8 mouse cellular contexts compared by ENCODE assay signal in the genomic region with DNA sequence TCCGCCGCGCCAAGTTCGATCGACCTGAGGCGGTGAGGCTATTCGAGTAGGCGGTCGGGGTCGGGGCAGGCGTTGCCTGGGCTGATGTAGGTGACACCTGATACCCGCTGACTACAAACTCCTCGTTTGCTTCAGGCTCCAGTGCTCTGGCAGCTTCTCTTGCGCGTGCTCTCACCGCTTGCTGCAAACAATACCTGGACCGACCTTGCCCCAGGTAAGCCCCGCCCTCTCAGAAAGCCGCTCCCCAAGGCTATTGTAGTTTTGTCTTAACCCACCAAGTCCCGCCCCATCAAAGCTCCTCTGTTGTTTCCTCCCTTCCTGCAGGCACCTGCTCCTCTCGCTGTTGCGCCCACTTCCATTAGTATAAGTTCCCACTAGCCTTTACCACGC. TPM values are rescaled to one million over a fixed set of nuclear protein-coding genes. Genes with fewer than 3 reads are reported as not detected.
A peak's percentile ranks its signal among the peaks of the same experiment; 100 is the strongest.
DNase-seq lines count a peak whose midpoint lies in the region; ATAC-seq and TF ChIP-seq lines count a peak whose summit lies in the region.

No protein-coding gene starts in this region.

- H3K27ac ChIP-seq in layer of hippocampus, adult 2 months, result no peak overlapping the region
- no peak overlapping the region for H3K27ac ChIP-seq in bone marrow macrophage, adult 2 months (ENCODE audit: insufficient read depth, low read depth, low read length)
- no peak overlapping the region for H3K27ac ChIP-seq in neural tube, embryonic 13.5 days (replicated peaks)

- H3K4me1 ChIP-seq in bone marrow macrophage, adult 2 months (ENCODE audit: control insufficient read depth, insufficient read depth, low read length), result peaks cover 28% of the 10 kb centered on the region
- H3K4me1 ChIP-seq in neural tube, embryonic 13.5 days (replicated peaks), result peaks cover 32% of the 10 kb centered on the region

- H3K9ac ChIP-seq in neural tube, embryonic 13.5 days, result peak overlapping the region; percentile 63

- TF ChIP-seq POLR2A in bone marrow macrophage, adult 2 months (IDR thresholded peaks at IDR 0.05; ENCODE audit: borderline replicate concordance, low read depth, low read length), result no peak

- H3K4me3 ChIP-seq in layer of hippocampus, adult 2 months, result peak overlapping the region; percentile 61
- H3K4me3 ChIP-seq in bone marrow macrophage, adult 2 months (ENCODE audit: insufficient read depth, low read length), result peak overlapping the region; percentile 75
- H3K4me3 ChIP-seq in neural tube, embryonic 13.5 days, result peak overlapping the region; percentile 59

- H3K4me2 ChIP-seq in neural tube, embryonic 13.5 days, result peak overlapping the region; percentile 88

- intact Hi-C loops in gastrocnemius, postnatal 14 days (cut with DNase I; ENCODE audit: low total_unique reads), result loop anchor here (5.0 kb wide), 1 partner anchor 149 kb away; no protein-coding TSS in a partner anchor

- no peaks in the 10 kb centered on the region for H3K9me3 ChIP-seq in neural tube, embryonic 13.5 days

- peaks cover 18% of the 10 kb centered on the region for H3K27me3 ChIP-seq in neural tube, embryonic 13.5 days

- no peak for TF ChIP-seq CTCF in layer of hippocampus, adult 2 months (conservative IDR thresholded peaks at IDR 0.05)
- TF ChIP-seq CTCF in bone marrow macrophage, adult 2 months (IDR thresholded peaks at IDR 0.05; ENCODE audit: low read depth, low read length), result no peak

- no peak for DNase-seq in layer of hippocampus, adult 2 months (ENCODE audit: low spot score in 2 of 2)
- DNase-seq in layer of hippocampus, adult 9-10 months (ENCODE audit: low spot score), result no peak
- DNase-seq in induced T-regulatory cell, adult 2 months (ENCODE audit: low read depth), result peak; percentile 81
- no peak for DNase-seq in gastrocnemius, postnatal 14 days
- no peak for DNase-seq in embryo, embryonic 11 days

- under 1% methylated on average over 23 of the region's 23 CpGs for WGBS in neural tube, embryonic 13.5 days

- no peak for ATAC-seq in neural tube, embryonic 13.5 days (ENCODE audit: low read depth)
- no peak for ATAC-seq in frontal cortex, adult (ENCODE audit: low TSS enrichment)

- H3K36me3 ChIP-seq in neural tube, embryonic 13.5 days, result no peaks in the 10 kb centered on the region; the same call in 1 of the 2 replicates

RNA-seq across cellular contexts. Expression of a gene that starts 0.3 kb away (rescaled TPM):
- total RNA-seq in layer of hippocampus, adult 2 months (2021), result 1 to 10 TPM; 1.3 to 1.4 TPM
- polyA plus RNA-seq in bone marrow macrophage, adult 2 months (2012; ENCODE audit: insufficient read depth, insufficient read length, missing spikeins), result 7.1 and 8.7 TPM in 2 replicates
- 17.1 and 18.7 TPM in 2 replicates for polyA plus RNA-seq in neural tube, embryonic 13.5 days (2015; fragmentation: Nextera tagmentation; extraction: Ambion mirVana)
- total RNA-seq in gastrocnemius, postnatal 14 days (2021), result 1 to 10 TPM in 1 of 2 experiments, under 1 TPM in 1; 0.69 to 1.6 TPM

RNA-seq across cellular contexts. Expression of a gene that starts 10.4 kb away (rescaled TPM):
- total RNA-seq in layer of hippocampus, adult 2 months (2021), result 10 to 100 TPM; 11.9 to 12.9 TPM
- 582 and 589 TPM in 2 replicates for polyA plus RNA-seq in bone marrow macrophage, adult 2 months (2012; ENCODE audit: insufficient read depth, insufficient read length, missing spikeins)
- 66.3 and 74.9 TPM in 2 replicates for polyA plus RNA-seq in neural tube, embryonic 13.5 days (2015; fragmentation: Nextera tagmentation; extraction: Ambion mirVana)
- 100 to 1,000 TPM; 115 to 139 TPM for total RNA-seq in gastrocnemius, postnatal 14 days (2021)

RNA-seq across cellular contexts. Expression of a gene that starts 16.5 kb away (rescaled TPM):
- 10 to 100 TPM; 90.3 to 99.5 TPM for total RNA-seq in layer of hippocampus, adult 2 months (2021)
- 1.1 and 2.3 TPM in 2 replicates for polyA plus RNA-seq in bone marrow macrophage, adult 2 months (2012; ENCODE audit: insufficient read depth, insufficient read length, missing spikeins)
- 301 and 350 TPM in 2 replicates for polyA plus RNA-seq in neural tube, embryonic 13.5 days (2015; fragmentation: Nextera tagmentation; extraction: Ambion mirVana)
- total RNA-seq in gastrocnemius, postnatal 14 days (2021), result 10 to 100 TPM; 82.5 to 84.7 TPM

RNA-seq across cellular contexts. Expression of a gene that starts 29.2 kb away (rescaled TPM):
- total RNA-seq in layer of hippocampus, adult 2 months (2021), result 10 to 100 TPM; 19.7 to 20.7 TPM
- polyA plus RNA-seq in bone marrow macrophage, adult 2 months (2012; ENCODE audit: insufficient read depth, insufficient read length, missing spikeins), result not detected in 2 replicates
- 33.5 and 33.9 TPM in 2 replicates for polyA plus RNA-seq in neural tube, embryonic 13.5 days (2015; fragmentation: Nextera tagmentation; extraction: Ambion mirVana)
- total RNA-seq in gastrocnemius, postnatal 14 days (2021), result under 1 TPM; 0.33 to 0.47 TPM

RNA-seq across cellular contexts. Expression of a gene that starts 58.5 kb away (rescaled TPM):
- 10 to 100 TPM; 76.0 to 76.9 TPM for total RNA-seq in layer of hippocampus, adult 2 months (2021)
- 38.9 and 43.0 TPM in 2 replicates for polyA plus RNA-seq in bone marrow macrophage, adult 2 months (2012; ENCODE audit: insufficient read depth, insufficient read length, missing spikeins)
- polyA plus RNA-seq in neural tube, embryonic 13.5 days (2015; fragmentation: Nextera tagmentation; extraction: Ambion mirVana), result 14.8 and 15.1 TPM in 2 replicates
- 10 to 100 TPM; 34.6 to 35.4 TPM for total RNA-seq in gastrocnemius, postnatal 14 days (2021)

Comparison
In these comparisons a context has a peak if more than half of its experiments do, and no peak if none do; other contexts are left out.
1. RNA of a gene that starts 10.4 kb away (total RNA-seq): 115 to 139 TPM in gastrocnemius, postnatal 14 days; 11.9 to 12.9 TPM in layer of hippocampus, adult 2 months; every median in the first group is over 4 times any median in the second.
2. Peak in every context shown above with its lines, with median percentiles within 50 percentile points of each other: H3K4me3 ChIP-seq.